Mouse (Mus musculus) midbrain, embryonic 10.5 days (tissue): Measurements from ENCODE around the gene Prss36. TPM values are rescaled to one million over a fixed set of nuclear protein-coding genes. Genes with fewer than 3 reads are reported as not detected.
A peak's percentile ranks its signal among the peaks of the same experiment; 100 is the strongest.

Source experiments
- DNase-seq: peaks from one replicate; pipeline ENCODE4 v3.0.0-alpha.2; 2017; ENCODE audit warnings: low spot score
- H3K27ac ChIP-seq: fragments of 300-500 bp; sonication (generic); replicated peaks from 2 replicates; pipeline ENCODE4 v1.5.1; 2016; ENCODE audit warnings: mild to moderate bottlenecking
- H3K27me3 ChIP-seq: fragments of 300-500 bp; sonication (generic); 2 replicates; pipeline ENCODE4 v1.6.1; 2016; ENCODE audit warnings: low read depth, mild to moderate bottlenecking; ENCODE audit not compliant: poor library complexity, severe bottlenecking
- H3K36me3 ChIP-seq: fragments of 300-500 bp; sonication (generic); 2 replicates; pipeline ENCODE4 v1.6.1; 2016; ENCODE audit warnings: mild to moderate bottlenecking, moderate library complexity
- H3K4me1 ChIP-seq: fragments of 300-500 bp; sonication (generic); 2 replicates; pipeline ENCODE4 v1.6.1; 2016
- H3K4me3 ChIP-seq: fragments of 300-500 bp; sonication (generic); 2 replicates; pipeline ENCODE4 v1.5.1; 2016; ENCODE audit warnings: mild to moderate bottlenecking, moderate library complexity
- H3K9me3 ChIP-seq: fragments of 300-500 bp; sonication (generic); replicated peaks from 2 replicates; pipeline ENCODE4 v1.6.1; 2016; ENCODE audit warnings: mild to moderate bottlenecking
- WGBS: fragments of 180-500 bp; shearing (Covaris S2); methylation state at CpG from one replicate; pipeline ENCODE4 v1.1.7; 2016; 5-methylcytosine and 5-hydroxymethylcytosine counted together
- polyA plus RNA-seq: library from polyadenylated mRNA; unstranded; fragments of >200 nt; fragmentation: Nextera tagmentation; extraction: Ambion mirVana; gene quantifications from 2 replicates; pipeline ENCODE4 v1.2.1, GENCODE M21; 2016

The Prss36 gene
- polyA plus RNA-seq, 1 experiment from 2014 or later = 11.0 TPM

GRCm38 (mm10) chr7:127894480-127894879, 52.0 kb downstream of the Prss36 start:
- no peak for DNase-seq
- Histone ChIP-seq H3K27me3 (no peaks in the 10 kb centered on the region), H3K36me3 (peaks cover 32% of the 10 kb centered on the region), H3K4me1 (peaks cover 17% of the 10 kb centered on the region), H3K4me3 (peak overlapping the region; percentile 76), H3K27ac (no peak overlapping the region), H3K9me3 (no peaks in the 10 kb centered on the region)
- WGBS = 87% methylated on average over 5 of the region's 5 CpGs

- DNase-seq = no peak
- no peaks in the 10 kb centered on the region for H3K9me3 ChIP-seq
- no peak within 1 kb of the TSS for H3K27ac ChIP-seq
- no peak within 1 kb of the TSS for H3K4me3 ChIP-seq
- peaks cover 15% of the 10 kb centered on the region for H3K4me1 ChIP-seq
- 40% methylated on average over 4 of the region's 4 CpGs for WGBS
- peaks cover 69% of the 10 kb centered on the region for H3K36me3 ChIP-seq
- no peaks in the 10 kb centered on the region for H3K27me3 ChIP-seq
These were observed 55.7 kb downstream of the Prss36 start, which contains the start of gene Prss53 for GRCm38 (mm10) chr7:127890798-127891197. Gene Prss53, minus strand, starts transcription at chr7:127890970.

- 84% methylated on average over 3 of the region's 3 CpGs for WGBS
- Histone ChIP-seq H3K36me3 (peaks cover 87% of the 10 kb centered on the region), H3K9me3 (no peaks in the 10 kb centered on the region), H3K4me1 (peaks cover 5% of the 10 kb centered on the region), H3K27ac (no peak overlapping the region), H3K4me3 (no peak overlapping the region), H3K27me3 (no peaks in the 10 kb centered on the region)
- DNase-seq = no peak
These were observed 57.7 kb downstream of the Prss36 start for GRCm38 (mm10) chr7:127888821-127889220.

GRCm38 (mm10) chr7:127887781-127888180, 58.7 kb downstream of the Prss36 start:
- H3K4me1 ChIP-seq = peaks cover 10% of the 10 kb centered on the region
- H3K36me3 ChIP-seq = peaks cover 90% of the 10 kb centered on the region
- WGBS = 81% methylated on average over 3 of the region's 3 CpGs
- DNase-seq = no peak
- no peaks in the 10 kb centered on the region for H3K27me3 ChIP-seq
- H3K4me3 ChIP-seq = no peak overlapping the region
- H3K9me3 ChIP-seq = no peaks in the 10 kb centered on the region
- H3K27ac ChIP-seq = no peak overlapping the region

- 90% methylated on average over 8 of the region's 8 CpGs for WGBS
- Histone ChIP-seq H3K4me3 (no peak overlapping the region), H3K36me3 (peaks cover 90% of the 10 kb centered on the region), H3K9me3 (no peaks in the 10 kb centered on the region), H3K27ac (no peak overlapping the region), H3K27me3 (no peaks in the 10 kb centered on the region), H3K4me1 (peaks cover 15% of the 10 kb centered on the region)
- no peak for DNase-seq
These were observed 59.3 kb downstream of the Prss36 start for GRCm38 (mm10) chr7:127887191-127887590.

GRCm38 (mm10) chr7:127886551-127886950, 60.0 kb downstream of the Prss36 start:
- peaks cover 15% of the 10 kb centered on the region for H3K4me1 ChIP-seq
- H3K9me3 ChIP-seq = no peaks in the 10 kb centered on the region
- H3K27me3 ChIP-seq = no peaks in the 10 kb centered on the region
- peaks cover 94% of the 10 kb centered on the region for H3K36me3 ChIP-seq
- H3K4me3 ChIP-seq = no peak overlapping the region
- 92% methylated on average over 6 of the region's 6 CpGs for WGBS
- no peak overlapping the region for H3K27ac ChIP-seq
- no peak for DNase-seq

GRCm38 (mm10) chr7:127885951-127886350, 60.6 kb downstream of the Prss36 start:
- peaks cover 99% of the 10 kb centered on the region for H3K36me3 ChIP-seq
- H3K4me1 ChIP-seq = peaks cover 15% of the 10 kb centered on the region

More at GRCm38 (mm10) chr7:127885951-127886350, 60.6 kb downstream of the Prss36 start:
- no peak for DNase-seq
- 87% methylated on average over 6 of the region's 6 CpGs for WGBS
- H3K9me3 ChIP-seq = no peaks in the 10 kb centered on the region
- no peaks in the 10 kb centered on the region for H3K27me3 ChIP-seq
- no peak overlapping the region for H3K4me3 ChIP-seq
- H3K27ac ChIP-seq = no peak overlapping the region

Other genes with a start within 250 kb of the Prss36 start
- 47.8 and 48.9 TPM in 2 replicates for gene Bcl7c, start 237.8 kb downstream of the Prss36 start, polyA plus RNA-seq
- gene Ctf1, start 234.0 kb downstream of the Prss36 start, polyA plus RNA-seq = 5.1 and 5.2 TPM in 2 replicates
- gene Ctf2, start 214.6 kb downstream of the Prss36 start, polyA plus RNA-seq = 0.22 and 0.36 TPM in 2 replicates
- 7.9 and 8.3 TPM in 2 replicates for gene Fbxl19, start 202.2 kb downstream of the Prss36 start, polyA plus RNA-seq
- gene Orai3, start 176.9 kb downstream of the Prss36 start, polyA plus RNA-seq = 8.3 and 10.1 TPM in 2 replicates
- gene Setd1a, start 170.1 kb downstream of the Prss36 start, polyA plus RNA-seq = 13.4 and 14.7 TPM in 2 replicates
- gene Gm49388, start 161.1 kb downstream of the Prss36 start, polyA plus RNA-seq = 0.35 TPM in 1 of 2 replicates, not detected in the other
- 5.0 and 7.2 TPM in 2 replicates for gene Hsd3b7, start 146.1 kb downstream of the Prss36 start, polyA plus RNA-seq
- gene Stx4a, start 122.4 kb downstream of the Prss36 start, polyA plus RNA-seq = 19.5 and 21.6 TPM in 2 replicates
- gene Stx1b, start 122.2 kb downstream of the Prss36 start, polyA plus RNA-seq = 5.4 and 9.7 TPM in 2 replicates
- gene Zfp646, start 70.5 kb downstream of the Prss36 start, polyA plus RNA-seq = 17.2 and 18.7 TPM in 2 replicates
- gene Zfp668, start 69.9 kb downstream of the Prss36 start, polyA plus RNA-seq = 41.5 and 47.3 TPM in 2 replicates
- gene Prss53, start 55.8 kb downstream of the Prss36 start, polyA plus RNA-seq = 0.52 and 0.68 TPM in 2 replicates
- gene Gm21974, start 51.3 kb downstream of the Prss36 start, polyA plus RNA-seq = not detected in 2 replicates
- gene Vkorc1, start 51.1 kb downstream of the Prss36 start, polyA plus RNA-seq = 43.4 and 44.6 TPM in 2 replicates
- gene Bckdk, start 42.6 kb downstream of the Prss36 start, polyA plus RNA-seq = 128 and 130 TPM in 2 replicates
- gene Kat8, start 34.2 kb downstream of the Prss36 start, polyA plus RNA-seq = 51.1 and 52.4 TPM in 2 replicates
- gene Prss8, start 16.6 kb downstream of the Prss36 start, polyA plus RNA-seq = 1.6 and 2.1 TPM in 2 replicates
- gene Fus, start 20.7 kb upstream of the Prss36 start, polyA plus RNA-seq = 336 and 358 TPM in 2 replicates
- gene Pycard, start 47.1 kb upstream of the Prss36 start, polyA plus RNA-seq = 6.1 and 7.5 TPM in 2 replicates
- not detected in 2 replicates for gene Trim72, start 57.2 kb upstream of the Prss36 start, polyA plus RNA-seq
- gene Itgam, start 115.9 kb upstream of the Prss36 start, polyA plus RNA-seq = 0.48 and 0.68 TPM in 2 replicates
- gene Gm49368, start 116.0 kb upstream of the Prss36 start, polyA plus RNA-seq = not detected in 2 replicates
- not detected in 2 replicates for gene Itgax, start 182.8 kb upstream of the Prss36 start, polyA plus RNA-seq
- gene Itgad, start 207.7 kb upstream of the Prss36 start, polyA plus RNA-seq = 0.16 TPM in 1 of 2 replicates, not detected in the other